Mouse (Mus musculus): ENCODE measurements around the gene Ap1g2. TPM values are rescaled to one million over a fixed set of nuclear protein-coding genes. Genes with fewer than 3 reads are reported as not detected.
A peak's percentile ranks its signal among the peaks of the same experiment; 100 is the strongest.

Ap1g2 gene
- total and polyA plus RNA-seq, 2 experiments from 2014 or later = 8.9 to 11.6 TPM

DNA sequence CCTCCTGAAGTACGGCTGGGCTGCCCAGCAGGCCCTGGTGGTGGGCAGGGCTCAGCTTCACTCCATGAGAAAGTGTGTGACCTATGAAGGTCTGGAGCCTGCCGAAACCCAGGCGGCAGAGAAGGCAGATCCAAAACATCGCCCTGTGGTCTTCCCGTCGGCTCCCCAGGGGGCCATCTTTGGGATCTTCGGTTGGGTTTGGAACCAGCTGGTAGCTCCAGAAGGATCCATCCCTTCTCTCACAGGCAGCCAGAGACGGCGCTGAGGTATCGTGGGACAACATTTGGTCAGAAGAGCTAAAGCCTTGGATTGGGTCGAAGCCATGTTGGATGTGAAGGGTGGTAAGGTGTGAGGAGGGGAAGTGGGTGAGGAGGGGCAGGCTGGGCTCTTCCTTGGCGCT lies 32.0 kb downstream of the Ap1g2 start:
- Histone ChIP-seq H3K9ac (replicated peaks; ENCODE audit: low read length, poor library complexity, severe bottlenecking) (no peak overlapping the region), H3K36me3 (ENCODE audit: insufficient read depth, low read length) (peaks cover 40% of the 10 kb centered on the region), H3K4me1 (ENCODE audit: insufficient read depth, low read length) (peaks cover 11% of the 10 kb centered on the region; the same call in 1 of the 2 replicates), H3K4me2 (ENCODE audit: low read depth, low read length, poor library complexity, severe bottlenecking) (no peak overlapping the region), H3K27me3 (ENCODE audit: insufficient read depth, low read length) (no peaks in the 10 kb centered on the region), H3K4me3 (ENCODE audit: low read depth, low read length) (no peak overlapping the region), H3K27ac (ENCODE audit: low read depth, low read length) (no peak overlapping the region), H3K9me3 (ENCODE audit: low read length) (no peaks in the 10 kb centered on the region)
- 95% methylated on average over 12 of the region's 12 CpGs for WGBS
- ATAC-seq (ENCODE audit: low FRiP score) = no peak
- TF ChIP-seq CTCF (IDR thresholded peaks at IDR 0.05) = no peak
- DNase-seq (ENCODE audit: low spot score) = no peak

DNA sequence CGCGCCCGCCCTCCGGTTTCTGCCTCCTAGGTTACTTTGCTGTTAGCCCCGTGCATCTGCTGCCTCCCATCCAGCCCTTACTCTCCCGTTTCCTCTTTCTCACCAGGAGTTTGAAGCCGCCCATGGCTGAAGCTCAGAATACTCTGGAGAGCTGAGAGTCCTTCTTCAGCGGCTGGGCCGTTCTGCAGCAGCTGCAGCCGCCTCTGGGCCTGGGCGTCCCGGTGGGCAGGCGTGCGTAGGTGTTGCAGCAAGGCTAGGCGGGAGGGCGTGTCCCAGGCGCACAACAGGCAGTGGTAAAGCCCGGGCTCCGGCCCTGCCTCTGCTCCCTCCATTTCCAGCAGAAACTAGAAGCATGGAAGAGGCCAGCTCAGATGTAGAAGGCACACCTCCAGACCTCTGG lies 34.6 kb downstream of the Ap1g2 start:
- Histone ChIP-seq H3K9ac (replicated peaks; ENCODE audit: low read length, poor library complexity, severe bottlenecking) (0 out of 2 replicates have a peak overlapping the region, but pooled peaks have one; percentile 19), H3K4me1 (ENCODE audit: insufficient read depth, low read length) (no peaks in the 10 kb centered on the region), H3K27me3 (ENCODE audit: insufficient read depth, low read length) (no peaks in the 10 kb centered on the region), H3K36me3 (ENCODE audit: insufficient read depth, low read length) (peaks cover 55% of the 10 kb centered on the region), H3K4me2 (ENCODE audit: low read depth, low read length, poor library complexity, severe bottlenecking) (no peak overlapping the region), H3K4me3 (ENCODE audit: low read depth, low read length) (no peak overlapping the region), H3K9me3 (ENCODE audit: low read length) (no peaks in the 10 kb centered on the region), H3K27ac (ENCODE audit: low read depth, low read length) (no peak overlapping the region)
- 38% methylated on average over 19 of the region's 19 CpGs for WGBS
- no peak for ATAC-seq (ENCODE audit: low FRiP score)
- TF ChIP-seq CTCF (IDR thresholded peaks at IDR 0.05) = no peak
- no peak for DNase-seq (ENCODE audit: low spot score)

DNA sequence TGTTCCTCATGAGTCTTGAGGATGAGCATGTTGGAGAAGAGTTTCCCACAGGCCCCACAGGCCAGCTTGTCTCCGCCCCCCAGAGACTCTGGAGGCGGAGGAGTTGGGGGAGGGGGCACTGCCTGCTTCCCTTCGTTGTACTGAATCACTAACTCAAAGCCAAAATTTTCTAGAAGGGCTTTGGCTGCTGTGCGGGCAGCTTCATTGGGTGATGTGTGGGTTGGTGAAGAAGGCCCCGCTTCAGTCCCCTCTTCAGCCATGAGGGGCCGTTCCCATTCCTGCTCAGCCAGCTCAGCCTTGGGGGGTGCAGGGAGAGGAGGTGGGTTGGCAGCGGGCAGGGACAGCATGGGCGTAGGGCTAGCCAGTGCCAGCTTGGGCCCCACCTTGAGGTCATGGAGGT lies 40.4 kb downstream of the Ap1g2 start:
- no peak overlapping the region for H3K27ac ChIP-seq (ENCODE audit: low read depth, low read length)
- H3K36me3 ChIP-seq (ENCODE audit: insufficient read depth, low read length) = peaks cover 65% of the 10 kb centered on the region
- no peak for DNase-seq (ENCODE audit: low spot score)

DNA sequence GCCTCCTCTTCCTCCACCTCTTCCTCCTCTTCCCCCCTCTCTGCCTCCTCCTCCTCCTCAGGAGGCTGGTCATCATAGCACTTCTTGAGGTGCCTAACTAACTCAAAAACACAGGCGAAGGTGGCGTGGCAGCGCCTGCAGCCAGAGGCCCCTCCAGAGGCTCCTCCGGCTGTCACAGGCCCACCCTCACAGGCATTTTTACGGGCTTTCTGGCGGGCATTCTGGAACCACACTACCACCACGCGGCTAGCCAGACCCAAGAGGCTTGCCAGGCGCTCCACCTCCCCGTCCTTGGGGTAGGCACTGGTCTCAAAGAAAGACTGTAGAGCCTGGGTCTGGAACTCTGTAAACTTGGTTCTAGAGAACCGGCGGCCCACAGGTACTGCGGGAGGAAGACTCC lies 41.0 kb downstream of the Ap1g2 start:
- DNase-seq (ENCODE audit: low spot score) (no peak), ATAC-seq (ENCODE audit: low FRiP score) (no peak)
- no peaks in the 10 kb centered on the region for H3K27me3 ChIP-seq (ENCODE audit: insufficient read depth, low read length)
- TF ChIP-seq CTCF (IDR thresholded peaks at IDR 0.05) = no peak
- H3K9me3 ChIP-seq (ENCODE audit: low read length) = no peaks in the 10 kb centered on the region
- no peaks in the 10 kb centered on the region; the same call in 1 of the 2 replicates for H3K4me1 ChIP-seq (ENCODE audit: insufficient read depth, low read length)
- no peak overlapping the region for H3K9ac ChIP-seq (replicated peaks; ENCODE audit: low read length, poor library complexity, severe bottlenecking)
- no peak overlapping the region for H3K4me3 ChIP-seq (ENCODE audit: low read depth, low read length)
- H3K27ac ChIP-seq (ENCODE audit: low read depth, low read length) = 0 out of 2 replicates have a peak overlapping the region, but pooled peaks have one; percentile 18
- WGBS = 88% methylated on average over 13 of the region's 13 CpGs
- no peak overlapping the region for H3K4me2 ChIP-seq (ENCODE audit: low read depth, low read length, poor library complexity, severe bottlenecking)
- H3K36me3 ChIP-seq (ENCODE audit: insufficient read depth, low read length) = peaks cover 64% of the 10 kb centered on the region

More for the DNA sequence above, 40.4 kb downstream of the Ap1g2 start:
- no peak overlapping the region for H3K4me3 ChIP-seq (ENCODE audit: low read depth, low read length)
- WGBS = 93% methylated on average over 8 of the region's 8 CpGs
- no peak overlapping the region for H3K9ac ChIP-seq (replicated peaks; ENCODE audit: low read length, poor library complexity, severe bottlenecking)
- H3K9me3 ChIP-seq (ENCODE audit: low read length) = no peaks in the 10 kb centered on the region
- H3K4me2 ChIP-seq (ENCODE audit: low read depth, low read length, poor library complexity, severe bottlenecking) = no peak overlapping the region
- H3K4me1 ChIP-seq (ENCODE audit: insufficient read depth, low read length) = no peaks in the 10 kb centered on the region; the same call in 1 of the 2 replicates
- no peaks in the 10 kb centered on the region for H3K27me3 ChIP-seq (ENCODE audit: insufficient read depth, low read length)
- ATAC-seq (ENCODE audit: low FRiP score) = no peak
- no peak for TF ChIP-seq CTCF (IDR thresholded peaks at IDR 0.05)

DNA sequence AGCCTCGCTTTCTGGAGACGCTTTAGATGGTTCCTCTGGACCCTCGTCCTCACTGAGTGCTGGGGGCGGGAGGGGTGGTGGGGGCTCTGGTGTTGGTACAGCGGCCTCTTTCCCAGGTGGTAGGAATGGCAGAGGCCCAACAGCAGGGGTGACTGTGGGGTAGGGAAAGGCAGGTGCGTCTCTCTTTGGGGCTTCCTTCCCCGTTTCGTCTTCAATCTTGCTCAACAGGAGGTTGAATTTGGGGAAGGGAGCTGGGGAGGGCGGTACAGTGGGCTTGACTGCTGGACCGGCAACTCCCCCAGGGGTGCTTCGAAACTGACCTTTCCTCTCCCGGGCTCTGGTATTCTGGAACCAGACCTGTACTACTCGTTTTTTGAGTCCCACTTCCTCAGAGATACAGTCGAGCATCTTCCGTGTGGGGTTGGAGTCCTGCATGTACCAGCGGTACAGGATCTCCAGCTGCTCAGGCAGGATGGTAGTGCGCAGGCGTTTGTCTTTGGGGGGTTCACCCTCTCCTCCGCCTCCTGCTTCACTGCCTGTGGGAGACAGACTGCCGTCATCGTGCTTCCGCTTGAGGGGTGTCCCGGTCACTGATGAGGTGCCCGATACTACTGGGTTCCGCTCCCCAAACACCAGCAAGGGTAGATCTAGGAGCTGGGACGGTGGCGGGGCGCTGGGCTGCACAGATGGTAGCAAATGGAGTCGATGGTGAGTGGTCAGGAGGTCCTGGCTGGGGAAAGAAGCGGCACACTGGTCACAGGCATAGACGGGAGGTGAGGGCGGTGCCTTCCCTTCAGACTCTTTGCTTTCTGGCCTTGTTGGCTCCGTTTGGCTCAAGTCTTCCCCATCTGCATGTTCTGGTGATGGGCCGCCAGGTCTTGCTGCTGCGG lies 41.7 kb downstream of the Ap1g2 start:
- TF ChIP-seq CTCF (IDR thresholded peaks at IDR 0.05) = no peak
- Histone ChIP-seq H3K27ac (ENCODE audit: low read depth, low read length) (no peak overlapping the region), H3K36me3 (ENCODE audit: insufficient read depth, low read length) (peaks cover 57% of the 10 kb centered on the region), H3K9ac (replicated peaks; ENCODE audit: low read length, poor library complexity, severe bottlenecking) (no peak overlapping the region), H3K4me1 (ENCODE audit: insufficient read depth, low read length) (no peaks in the 10 kb centered on the region; the same call in 1 of the 2 replicates), H3K4me3 (ENCODE audit: low read depth, low read length) (no peak overlapping the region), H3K9me3 (ENCODE audit: low read length) (no peaks in the 10 kb centered on the region), H3K27me3 (ENCODE audit: insufficient read depth, low read length) (no peaks in the 10 kb centered on the region), H3K4me2 (ENCODE audit: low read depth, low read length, poor library complexity, severe bottlenecking) (no peak overlapping the region)
- ATAC-seq (ENCODE audit: low FRiP score) (no peak), DNase-seq (ENCODE audit: low spot score) (no peak)
- 87% methylated on average over 35 of the region's 35 CpGs for WGBS
